9 mouse cellular contexts compared by ENCODE assay signal in genomic region chr7:63938066-63938913, GRCm38 (mm10). TPM values are rescaled to one million over a fixed set of nuclear protein-coding genes. Genes with fewer than 3 reads are reported as not detected.
DNase-seq lines count a peak whose midpoint lies in the region; ATAC-seq and TF ChIP-seq lines count a peak whose summit lies in the region.
"Had no signal": no experiment of that assay in that cellular context is flagged by ENCODE, and none has a peak within 500 bp of the region (broad histone marks: within the 10 kb centered on the region; RNA-seq: fewer than 3 reads in every experiment).

No protein-coding gene starts in this region.

- H3K4me2 ChIP-seq in intestine, embryonic 16.5 days (ENCODE audit: low read depth, low read length), result peak overlapping the region; percentile 95

- peak; percentile 46 for DNase-seq in layer of hippocampus, adult 9-11 months
- no peak for DNase-seq in layer of hippocampus, adult 11-12 months (ENCODE audit: low spot score)
- DNase-seq in midbrain, embryonic 10.5 days (ENCODE audit: low spot score), result no peak
- no peak for DNase-seq in thymus, adult 2 months
- no peak for DNase-seq in adrenal gland, adult 8-10 months

- H3K9me3 ChIP-seq in intestine, embryonic 16.5 days (ENCODE audit: control insufficient read depth, low read length), result no peaks in the 10 kb centered on the region
- H3K9me3 ChIP-seq in midbrain, embryonic 10.5 days (replicated peaks), result no peaks in the 10 kb centered on the region

- H3K4me1 ChIP-seq in bone marrow macrophage, adult 2 months (ENCODE audit: control insufficient read depth, insufficient read depth, low read length), result peaks cover 44% of the 10 kb centered on the region
- H3K4me1 ChIP-seq in embryonic fibroblast, embryonic 13.5 days (ENCODE audit: control insufficient read depth, insufficient read depth, low read length), result peaks cover 18% of the 10 kb centered on the region
- H3K4me1 ChIP-seq in intestine, embryonic 16.5 days (ENCODE audit: control insufficient read depth, insufficient read depth, low read length), result peaks cover 14% of the 10 kb centered on the region; the same call in 1 of the 2 replicates
- peaks cover 55% of the 10 kb centered on the region for H3K4me1 ChIP-seq in midbrain, embryonic 10.5 days
- peaks cover 39% of the 10 kb centered on the region for H3K4me1 ChIP-seq in thymus, adult 2 months (replicated peaks; ENCODE audit: control insufficient read depth, insufficient read depth, low read length)

- TF ChIP-seq CTCF in bone marrow macrophage, adult 2 months (IDR thresholded peaks at IDR 0.05; ENCODE audit: low read depth, low read length), result no peak
- TF ChIP-seq CTCF in embryonic fibroblast, embryonic 13.5 days (IDR thresholded peaks at IDR 0.05; ENCODE audit: borderline replicate concordance, insufficient read depth, low read length), result no peak
- no peak for TF ChIP-seq CTCF in thymus, adult 2 months (IDR thresholded peaks at IDR 0.05; ENCODE audit: borderline replicate concordance, control insufficient read depth, extremely low read depth, insufficient read depth, low read length, poor library complexity)

- 0% methylated on average over 119 of the region's 121 CpGs for WGBS in intestine, embryonic 16.5 days
- under 1% methylated on average over 115 of the region's 121 CpGs for WGBS in midbrain, embryonic 10.5 days
- 1% methylated on average over 91 of the region's 121 CpGs for WGBS in thymus, adult 2 months

- H3K36me3 ChIP-seq in intestine, embryonic 16.5 days (ENCODE audit: control insufficient read depth, insufficient read depth, low read length), result no peaks in the 10 kb centered on the region
- H3K36me3 ChIP-seq in midbrain, embryonic 10.5 days, result no peaks in the 10 kb centered on the region
- no peaks in the 10 kb centered on the region for H3K36me3 ChIP-seq in thymus, adult 2 months (ENCODE audit: control insufficient read depth, insufficient read depth, low read length)

- peak overlapping the region; percentile 92 for H3K9ac ChIP-seq in intestine, embryonic 16.5 days (ENCODE audit: low read depth, low read length)

- H3K4me3 ChIP-seq in bone marrow macrophage, adult 2 months (ENCODE audit: insufficient read depth, low read length), result peak overlapping the region; percentile 99
- H3K4me3 ChIP-seq in embryonic fibroblast, embryonic 13.5 days (ENCODE audit: insufficient read depth, low read length), result peak overlapping the region; percentile 97
- peak overlapping the region; percentile 80 for H3K4me3 ChIP-seq in intestine, embryonic 16.5 days (ENCODE audit: low read length)
- peak overlapping the region; percentile 96 for H3K4me3 ChIP-seq in midbrain, embryonic 10.5 days
- H3K4me3 ChIP-seq in thymus, adult 2 months (ENCODE audit: control insufficient read depth, insufficient read depth, low read length), result peak overlapping the region; percentile 79

- TF ChIP-seq POLR2A in bone marrow macrophage, adult 2 months (IDR thresholded peaks at IDR 0.05; ENCODE audit: borderline replicate concordance, low read depth, low read length), result no peak
- TF ChIP-seq POLR2A in embryonic fibroblast, embryonic 13.5 days (IDR thresholded peaks at IDR 0.05; ENCODE audit: low read depth, low read length), result peak; percentile 88
- no peak for TF ChIP-seq POLR2A in thymus, adult 2 months (IDR thresholded peaks at IDR 0.05; ENCODE audit: control insufficient read depth, extremely low read depth, insufficient read depth, low read length, poor library complexity)

- H3K27me3 ChIP-seq in intestine, embryonic 16.5 days (replicated peaks; ENCODE audit: control insufficient read depth, insufficient read depth, low read length), result no peaks in the 10 kb centered on the region
- peaks cover 20% of the 10 kb centered on the region for H3K27me3 ChIP-seq in midbrain, embryonic 10.5 days (ENCODE audit: low read depth, poor library complexity, severe bottlenecking)
- H3K27me3 ChIP-seq in thymus, adult 2 months (ENCODE audit: control insufficient read depth, insufficient read depth, low read length), result no peaks in the 10 kb centered on the region

- H3K27ac ChIP-seq in bone marrow macrophage, adult 2 months (ENCODE audit: insufficient read depth, low read depth, low read length), result peak overlapping the region; percentile 87
- peak overlapping the region; percentile 82 for H3K27ac ChIP-seq in embryonic fibroblast, embryonic 13.5 days (ENCODE audit: insufficient read depth, low read length)
- H3K27ac ChIP-seq in intestine, embryonic 16.5 days (ENCODE audit: low read length), result peak overlapping the region; percentile 98
- H3K27ac ChIP-seq in midbrain, embryonic 10.5 days (replicated peaks), result peak overlapping the region; percentile 98
- peak overlapping the region; percentile 84 for H3K27ac ChIP-seq in thymus, adult 2 months (ENCODE audit: control insufficient read depth, insufficient read depth, low read length)

- ATAC-seq in intestine, embryonic 16.5 days, result peak; percentile 62

RNA-seq across cellular contexts. Expression of gene Klf13, which starts 0.4 kb away (rescaled TPM):
- 73.0 and 75.3 TPM in 2 replicates for polyA plus RNA-seq in bone marrow macrophage, adult 2 months (2012; ENCODE audit: insufficient read depth, insufficient read length, missing spikeins)
- polyA plus RNA-seq in embryonic fibroblast, embryonic 13.5 days (2011; ENCODE audit: insufficient read length, low read depth, missing spikeins), result 34.6 and 40.2 TPM in 2 replicates
- polyA plus RNA-seq in intestine, embryonic 16.5 days (2015; fragmentation: Nextera tagmentation; extraction: Ambion mirVana), result 23.1 and 23.3 TPM in 2 replicates
- 29.6 and 34.1 TPM in 2 replicates for polyA plus RNA-seq in midbrain, embryonic 10.5 days (2016; fragmentation: Nextera tagmentation; extraction: Ambion mirVana)
- 172 and 234 TPM in 2 replicates for polyA plus RNA-seq in thymus, adult 2 months (2012; rRNA removed)
- 10 to 100 TPM; 56.8 to 83.6 (median 74.3) TPM for total RNA-seq in adrenal gland, adult 8-10 months (2022)

RNA-seq across cellular contexts. Expression of gene E030018B13Rik, which starts 21.6 kb away (rescaled TPM):
- polyA plus RNA-seq in bone marrow macrophage, adult 2 months (2012; ENCODE audit: insufficient read depth, insufficient read length, missing spikeins), result not detected in 2 replicates
- not detected in 2 replicates for polyA plus RNA-seq in embryonic fibroblast, embryonic 13.5 days (2011; ENCODE audit: insufficient read length, low read depth, missing spikeins)
- not detected in 2 replicates for polyA plus RNA-seq in intestine, embryonic 16.5 days (2015; fragmentation: Nextera tagmentation; extraction: Ambion mirVana)
- polyA plus RNA-seq in midbrain, embryonic 10.5 days (2016; fragmentation: Nextera tagmentation; extraction: Ambion mirVana), result not detected in 2 replicates
- not detected in 2 replicates for polyA plus RNA-seq in thymus, adult 2 months (2012; rRNA removed)
- total RNA-seq in adrenal gland, adult 8-10 months (2022), result under 1 TPM in 1 of 4 experiments, not detected in 3; 0.45 TPM
- total RNA-seq: neutrophil, adult 5-6 weeks had no signal
